ENCODE assay signal across 8 mouse cellular contexts in the genomic region with DNA sequence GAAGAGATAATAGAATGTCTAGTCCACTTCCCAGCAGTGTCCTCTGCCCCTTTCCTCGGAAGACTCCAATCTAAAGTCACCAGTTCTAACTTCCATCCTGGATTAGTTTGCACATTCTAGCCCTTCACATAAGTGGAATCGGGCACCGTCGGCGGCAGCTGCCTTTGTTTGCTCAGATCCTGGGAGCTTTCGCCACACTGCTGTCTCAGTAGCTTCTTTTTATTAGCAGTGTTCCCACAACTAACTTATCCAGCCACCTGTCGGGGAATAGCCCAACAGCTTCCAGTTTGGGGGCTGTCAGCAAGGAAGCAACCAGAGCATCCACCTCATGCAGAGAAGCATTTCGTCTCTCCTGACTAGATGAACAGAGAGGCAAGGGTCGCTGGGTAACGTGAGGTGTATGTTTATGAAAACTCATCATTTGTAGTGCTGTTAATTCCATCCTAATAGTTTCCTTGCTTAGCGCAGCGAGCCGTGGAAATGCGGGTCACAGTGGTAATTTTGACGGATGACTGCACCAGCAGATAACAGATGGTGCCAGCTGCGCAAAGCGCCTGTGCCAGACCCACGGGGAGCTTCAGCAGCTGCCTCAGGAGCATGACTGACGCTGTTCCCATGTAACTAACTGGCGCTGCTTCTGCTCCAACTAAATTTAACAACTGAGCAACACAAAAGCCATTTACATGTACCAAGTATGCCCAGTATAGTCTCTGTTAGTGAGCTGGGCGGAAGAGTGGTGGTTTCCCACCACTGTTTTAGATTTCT. TPM values are rescaled to one million over a fixed set of nuclear protein-coding genes. Genes with fewer than 3 reads are reported as not detected.
DNase-seq lines count a peak whose midpoint lies in the region; ATAC-seq and TF ChIP-seq lines count a peak whose summit lies in the region.

No protein-coding gene starts in this region.

- 28% methylated on average over 21 of the region's 21 CpGs for WGBS in hindbrain, postnatal 0 days

- peaks cover 5% of the 10 kb centered on the region; the same call in 1 of the 2 replicates for H3K36me3 ChIP-seq in hindbrain, postnatal 0 days (ENCODE audit: insufficient read depth, low read length)

- TF ChIP-seq CTCF in hindbrain, postnatal 0 days (IDR thresholded peaks at IDR 0.05; ENCODE audit: low read depth): no peak

- H3K9ac ChIP-seq in hindbrain, postnatal 0 days (replicated peaks; ENCODE audit: low read length): no peak overlapping the region

- no peaks in the 10 kb centered on the region for H3K9me3 ChIP-seq in hindbrain, postnatal 0 days (ENCODE audit: low read length)

- DNase-seq in cerebellum, postnatal 14 days: peak; percentile 55 to 63
- DNase-seq in frontal cortex, adult 2 months (ENCODE audit: extremely low spot score in 1 of 2, low spot score in 1 of 2): peak; percentile 47 to 74
- peak; percentile 80 for DNase-seq in hindbrain, postnatal 0 days (ENCODE audit: low spot score)
- DNase-seq in left cerebral cortex, adult 18-20 months (ENCODE audit: low spot score in 2 of 2): peak; percentile 58 to 63
- DNase-seq in retina, adult 2 months (ENCODE audit: low read depth, low spot score): peak; percentile 39
- no peak for DNase-seq in urinary bladder, postnatal 36 days (ENCODE audit: low spot score in 2 of 2)
- no peak for DNase-seq in ovary, postnatal 14 days (ENCODE audit: low spot score)

- peak overlapping the region; percentile 16; the same call in 1 of the 2 replicates for H3K27ac ChIP-seq in hindbrain, postnatal 0 days

- H3K4me1 ChIP-seq in hindbrain, postnatal 0 days (ENCODE audit: insufficient read depth, low read length): no peaks in the 10 kb centered on the region; the same call in 1 of the 2 replicates

- H3K4me3 ChIP-seq in hindbrain, postnatal 0 days (ENCODE audit: low read length): no peak overlapping the region

- 0 out of 2 replicates have a peak overlapping the region, but pooled peaks have one; percentile 8 for H3K4me2 ChIP-seq in hindbrain, postnatal 0 days (ENCODE audit: low read depth, low read length)

- no peaks in the 10 kb centered on the region for H3K27me3 ChIP-seq in hindbrain, postnatal 0 days (ENCODE audit: insufficient read depth, low read length)

- no peak for ATAC-seq in cerebellum, adult (ENCODE audit: insufficient number of reproducible peaks, low FRiP score, low TSS enrichment)
- ATAC-seq in hindbrain, postnatal 0 days: peak; percentile 77

RNA-seq across cellular contexts. Expression of a gene that starts 25.7 kb away (rescaled TPM):
- 2.5 and 3.1 TPM in 2 replicates for polyA plus RNA-seq in frontal cortex, adult 2 months (2012; rRNA removed)
- 6.4 and 6.7 TPM in 2 replicates for total RNA-seq in hindbrain, postnatal 0 days (2014; rRNA removed)
- polyA plus RNA-seq in hindbrain, postnatal 0 days (2015; fragmentation: Nextera tagmentation; extraction: Ambion mirVana): 2.8 and 3.5 TPM in 2 replicates
- 1 to 10 TPM; 4.5 to 4.7 TPM for total RNA-seq in left cerebral cortex, adult 18-20 months (2021)

RNA-seq across cellular contexts. Expression of a gene that starts 41.7 kb away (rescaled TPM):
- polyA plus RNA-seq in frontal cortex, adult 2 months (2012; rRNA removed): 10.5 TPM in 2 replicates
- total RNA-seq in hindbrain, postnatal 0 days (2014; rRNA removed): 8.4 and 10.1 TPM in 2 replicates
- polyA plus RNA-seq in hindbrain, postnatal 0 days (2015; fragmentation: Nextera tagmentation; extraction: Ambion mirVana): 5.9 and 6.7 TPM in 2 replicates
- 1 to 10 TPM; 7.6 to 7.7 TPM for total RNA-seq in left cerebral cortex, adult 18-20 months (2021)

RNA-seq across cellular contexts. Expression of a gene that starts 55.6 kb away (rescaled TPM):
- 12.1 and 13.3 TPM in 2 replicates for polyA plus RNA-seq in frontal cortex, adult 2 months (2012; rRNA removed)
- total RNA-seq in hindbrain, postnatal 0 days (2014; rRNA removed): 7.9 and 10.1 TPM in 2 replicates
- polyA plus RNA-seq in hindbrain, postnatal 0 days (2015; fragmentation: Nextera tagmentation; extraction: Ambion mirVana): 13.1 and 14.6 TPM in 2 replicates
- total RNA-seq in left cerebral cortex, adult 18-20 months (2021): 10 to 100 TPM; 14.9 to 18.5 TPM

Comparison
In these comparisons a context has a peak if more than half of its experiments do, and no peak if none do; other contexts are left out.
1. DNase-seq: peak in cerebellum, postnatal 14 days (2 of 2), frontal cortex, adult 2 months (2 of 2), hindbrain, postnatal 0 days (single experiment), left cerebral cortex, adult 18-20 months (2 of 2) and retina, adult 2 months (single experiment); none in urinary bladder, postnatal 36 days (0 of 2) and ovary, postnatal 14 days (single experiment).